Mouse (Mus musculus) heart, adult 2 months (tissue): Measurements from ENCODE around the gene Olfr5. TPM values are rescaled to one million over a fixed set of nuclear protein-coding genes. Genes with fewer than 3 reads are reported as not detected.
A peak's percentile ranks its signal among the peaks of the same experiment; 100 is the strongest.

Experiments
- DNase-seq, 2 experiments: peaks; one replicate each; pipeline ENCODE4 v3.0.0; 2021
- H3K27ac ChIP-seq: fragments of 200-600 bp; 2 replicates; pipeline ENCODE4 v1.8.1; 2022
- H3K27me3 ChIP-seq: fragments of 200-500 bp; 2 replicates; pipeline ENCODE4 v1.6.1; 2012; ENCODE audit warnings: mild to moderate bottlenecking, low read length, inconsistent platforms, mixed read lengths; ENCODE audit not compliant: control insufficient read depth, insufficient read depth
- H3K36me3 ChIP-seq: fragments of 200-500 bp; 2 replicates; pipeline ENCODE4 v1.6.1; 2012; ENCODE audit warnings: low read length, inconsistent platforms; ENCODE audit not compliant: control insufficient read depth, insufficient read depth
- H3K4me1 ChIP-seq: fragments of 200-500 bp; 2 replicates; pipeline ENCODE4 v1.6.1; 2011; ENCODE audit warnings: low read length; ENCODE audit not compliant: control insufficient read depth, insufficient read depth
- H3K4me3 ChIP-seq: fragments of 200-600 bp; 2 replicates; pipeline ENCODE4 v1.8.1; 2022
- H3K79me2 ChIP-seq: fragments of 200-500 bp; replicated peaks from 2 replicates; pipeline ENCODE4 v1.6.1; 2012; ENCODE audit warnings: mild to moderate bottlenecking, inconsistent platforms, low read length, moderate library complexity, mixed read lengths; ENCODE audit not compliant: control insufficient read depth, insufficient read depth
- H3K9ac ChIP-seq: fragments of 200-500 bp; 2 replicates; pipeline ENCODE4 v1.6.1; 2012; ENCODE audit warnings: low read depth, mild to moderate bottlenecking, control low read depth, inconsistent platforms, low read length, mixed read lengths
- CTCF ChIP-seq: fragments of 200-600 bp; IDR thresholded peaks from 2 replicates; pipeline ENCODE4 v1.8.1; 2022; ENCODE audit warnings: antibody characterized with exemption, mild to moderate bottlenecking, moderate library complexity
- POLR2A ChIP-seq: fragments of 200-500 bp; IDR thresholded peaks from 2 replicates; pipeline ENCODE4 v1.6.1; 2011; ENCODE audit warnings: mild to moderate bottlenecking, low read depth, low read length, control low read depth; ENCODE audit not compliant: insufficient read depth
- WGBS: fragments of 180-500 bp; shearing (Covaris S2); methylation state at CpG from one replicate; pipeline ENCODE4 v1.1.7; 2018; 5-methylcytosine and 5-hydroxymethylcytosine counted together
- intact Hi-C: fragments of 180-260 bp; cut with DNase I; formaldehyde crosslinking; loops from one replicate; pipeline ENCODE4 v1.15.1; 2025
- polyA plus RNA-seq: library from polyadenylated mRNA; depleted of rRNA; stranded (reverse); fragments of >200 nt; gene quantifications from 2 replicates; pipeline ENCODE4 v1.2.3, GENCODE M21; 2012; rRNA removed
- total RNA-seq, 2 experiments: library from RNA; stranded (reverse); gene quantifications; 2 replicates each; pipeline ENCODE4 v1.2.3; 2021

Olfr5 gene
- total and polyA plus RNA-seq, 3 experiments: not detected

DNA sequence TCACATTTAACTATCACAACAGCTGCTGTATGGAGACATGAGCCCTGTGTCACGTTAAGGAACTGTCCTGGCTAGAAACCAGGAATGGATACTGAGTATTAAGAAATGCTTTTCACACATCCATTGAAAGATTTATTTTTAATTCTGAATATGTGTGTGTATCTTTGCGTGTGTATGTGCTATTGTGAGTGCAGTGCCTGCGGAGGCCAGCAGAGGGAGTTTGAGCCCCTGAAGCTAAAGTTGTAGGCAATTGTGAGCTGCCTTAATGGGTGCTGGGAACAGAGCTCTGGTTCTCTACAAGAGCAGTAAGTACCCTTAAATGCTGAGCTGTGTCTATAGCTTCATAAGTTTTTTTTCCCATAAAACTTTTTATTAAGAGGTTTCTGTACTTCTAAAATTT, 57.4 kb downstream of the Olfr5 start:
- intact Hi-C loops: no loop called here
- Histone ChIP-seq H3K4me1 (no peaks in the 10 kb centered on the region), H3K36me3 (no peaks in the 10 kb centered on the region), H3K79me2 (no peaks in the 10 kb centered on the region), H3K27me3 (no peaks in the 10 kb centered on the region), H3K27ac (no peak overlapping the region), H3K4me3 (no peak overlapping the region), H3K9ac (no peak overlapping the region)
- 80% methylated on average over 3 of the region's 3 CpGs for WGBS
- TF ChIP-seq CTCF (peak; percentile 11; the same call in 1 of the 2 replicates), POLR2A (no peak)
- no peak for DNase-seq

Other genes starting within 250 kb of the Olfr5 start
- gene Epp13, start 234.2 kb downstream of the Olfr5 start, total RNA-seq: not detected
- not detected in 2 replicates for gene Epp13, start 234.2 kb downstream of the Olfr5 start, polyA plus RNA-seq
- gene Zfp667, start 200.4 kb downstream of the Olfr5 start, total RNA-seq: 1 to 10 TPM; 3.6 to 4.6 TPM
- 0.96 and 2.3 TPM in 2 replicates for gene Zfp667, start 200.4 kb downstream of the Olfr5 start, polyA plus RNA-seq
- gene Zfp583, start 155.7 kb downstream of the Olfr5 start, total RNA-seq: 1 to 10 TPM; 1.4 to 3.2 TPM
- gene Zfp583, start 155.7 kb downstream of the Olfr5 start, polyA plus RNA-seq: 1.2 and 1.7 TPM in 2 replicates
- under 1 TPM; 0.20 to 0.52 TPM for gene Gm3854, start 143.2 kb downstream of the Olfr5 start, total RNA-seq
- gene Gm3854, start 143.2 kb downstream of the Olfr5 start, polyA plus RNA-seq: 0.08 and 0.12 TPM in 2 replicates
- gene Zfp78, start 123.7 kb downstream of the Olfr5 start, total RNA-seq: 1 to 10 TPM; 1.6 to 3.4 TPM
- 0.49 and 1.5 TPM in 2 replicates for gene Zfp78, start 123.7 kb downstream of the Olfr5 start, polyA plus RNA-seq
- gene Zfp28, start 103.6 kb downstream of the Olfr5 start, total RNA-seq: 1 to 10 TPM; 1.8 to 2.8 TPM
- gene Zfp28, start 103.6 kb downstream of the Olfr5 start, polyA plus RNA-seq: 2.6 and 4.1 TPM in 2 replicates
- gene Smim17, start 88.2 kb downstream of the Olfr5 start, total RNA-seq: not detected
- not detected in 2 replicates for gene Smim17, start 88.2 kb downstream of the Olfr5 start, polyA plus RNA-seq
- gene Gm20715, start 76.7 kb downstream of the Olfr5 start, total RNA-seq: not detected
- gene Gm20715, start 76.7 kb downstream of the Olfr5 start, polyA plus RNA-seq: not detected in 2 replicates
- not detected for gene Olfr1344, start 48.3 kb downstream of the Olfr5 start, total RNA-seq
- gene Olfr1344, start 48.3 kb downstream of the Olfr5 start, polyA plus RNA-seq: 0.15 TPM in 1 of 2 replicates, not detected in the other
- gene Olfr1336, start 30.8 kb downstream of the Olfr5 start, total RNA-seq: not detected
- gene Olfr1336, start 30.8 kb downstream of the Olfr5 start, polyA plus RNA-seq: not detected in 2 replicates
- not detected for gene Olfr1346, start 19.8 kb downstream of the Olfr5 start, total RNA-seq
- gene Olfr1346, start 19.8 kb downstream of the Olfr5 start, polyA plus RNA-seq: not detected in 2 replicates
- gene Olfr1347, start 12.8 kb upstream of the Olfr5 start, total RNA-seq: not detected
- gene Olfr1347, start 12.8 kb upstream of the Olfr5 start, polyA plus RNA-seq: not detected in 2 replicates
- not detected for gene Olfr1348, start 21.8 kb upstream of the Olfr5 start, total RNA-seq
- gene Olfr1348, start 21.8 kb upstream of the Olfr5 start, polyA plus RNA-seq: not detected in 2 replicates
- gene Olfr1349, start 36.0 kb upstream of the Olfr5 start, total RNA-seq: not detected
- gene Olfr1349, start 36.0 kb upstream of the Olfr5 start, polyA plus RNA-seq: not detected in 2 replicates
- gene Olfr1350, start 77.9 kb upstream of the Olfr5 start, total RNA-seq: not detected
- gene Olfr1350, start 77.9 kb upstream of the Olfr5 start, polyA plus RNA-seq: not detected in 2 replicates
- gene Zim1, start 209.5 kb upstream of the Olfr5 start, total RNA-seq: 1 to 10 TPM; 3.8 to 4.2 TPM
- gene Zim1, start 209.5 kb upstream of the Olfr5 start, polyA plus RNA-seq: 0.57 and 3.1 TPM in 2 replicates
- 1 to 10 TPM; 5.9 to 8.0 TPM for gene Peg3, start 243.5 kb upstream of the Olfr5 start, total RNA-seq
- gene Peg3, start 243.5 kb upstream of the Olfr5 start, polyA plus RNA-seq: 4.3 and 8.2 TPM in 2 replicates
- under 1 TPM in 1 of 2 experiments, not detected in 1; 0.11 TPM for gene Usp29, start 243.6 kb upstream of the Olfr5 start, total RNA-seq
- 0.16 and 0.26 TPM in 2 replicates for gene Usp29, start 243.6 kb upstream of the Olfr5 start, polyA plus RNA-seq